Comparison of ENCODE assay signal across 1 mouse cellular context in the genomic region with DNA sequence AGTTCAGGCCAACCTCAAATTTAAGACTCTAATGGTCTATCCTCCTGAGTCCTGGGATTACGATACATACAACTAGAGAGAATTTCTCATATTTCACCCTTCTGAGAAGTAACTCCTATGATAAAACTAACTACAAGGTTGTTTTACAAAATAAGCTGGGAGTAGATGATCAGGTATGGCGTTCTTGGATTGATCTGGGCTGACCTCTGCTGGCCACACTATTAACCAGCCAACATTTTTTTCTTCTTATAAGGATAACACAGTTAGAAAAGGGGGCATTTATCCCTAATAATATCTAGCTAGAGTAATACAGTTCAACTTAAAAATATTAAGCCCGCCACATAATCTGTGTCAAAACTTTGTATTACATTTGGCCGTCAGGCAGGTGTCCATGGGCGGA.
TF ChIP-seq lines count a peak whose summit lies in the region.

No protein-coding gene starts in this region.

TF ChIP-seq in MEL, 35 proteins besides CTCF, POLR2A, EP300 and RAD21 (continued from another document):
- TF ChIP-seq MYB (IDR thresholded peaks at IDR 0.05; ENCODE audit: low read depth, low read length) (no peak), ZC3H11A (IDR thresholded peaks at IDR 0.05; ENCODE audit: low read depth, low read length) (peak; percentile 24; the same call in 1 of the 2 replicates), TAL1 (IDR thresholded peaks at IDR 0.05; ENCODE audit: low read length) (no peak)
